Mouse (Mus musculus) layer of hippocampus, postnatal 36 days (tissue): ENCODE measurements around the gene Zp3. TPM values are rescaled to one million over a fixed set of nuclear protein-coding genes. Genes with fewer than 3 reads are reported as not detected.
A peak's percentile ranks its signal among the peaks of the same experiment; 100 is the strongest.

ENCODE experiments used
- DNase-seq, 2 experiments: peaks; one replicate each; pipeline ENCODE4 v3.0.0; 2022
- total RNA-seq, 2 experiments: library from RNA; stranded (reverse); gene quantifications; 2 replicates each; pipeline ENCODE4 v1.2.3; 2021

The Zp3 gene
- not detected for total RNA-seq

GRCm38 (mm10) chr5:135979904-135980303 is at the start of gene Zp3:
Gene Zp3 (plus strand): TSS chr5:135980099.
- no peak for DNase-seq

GRCm38 (mm10) chr5:135931526-135931925 is 48.4 kb upstream of the Zp3 start:
- DNase-seq: no peak

GRCm38 (mm10) chr5:135932359-135932758 is 47.5 kb upstream of the Zp3 start:
- DNase-seq: no peak

- no peak for DNase-seq
These were observed 46.5 kb upstream of the Zp3 start for GRCm38 (mm10) chr5:135933222-135933899.

GRCm38 (mm10) chr5:135933900-135934441 is 45.9 kb upstream of the Zp3 start:
- peak; percentile 66 to 74 for DNase-seq

- peak; percentile 97 to 98 for DNase-seq
These were observed 45.3 kb upstream of the Zp3 start, which contains the start of gene Ywhag for GRCm38 (mm10) chr5:135934481-135935175. Gene Ywhag (minus strand): TSS chr5:135934616.

GRCm38 (mm10) chr5:135935176-135935523 is 44.7 kb upstream of the Zp3 start:
- DNase-seq: no peak

- DNase-seq: no peak
These were observed 44.2 kb upstream of the Zp3 start for GRCm38 (mm10) chr5:135935641-135936190.

GRCm38 (mm10) chr5:135940587-135940986 is 39.3 kb upstream of the Zp3 start:
- DNase-seq: no peak

- no peak for DNase-seq
These were observed 37.2 kb upstream of the Zp3 start for GRCm38 (mm10) chr5:135942710-135943109.

GRCm38 (mm10) chr5:135945916-135946408 is 33.9 kb upstream of the Zp3 start:
- no peak for DNase-seq

- no peak for DNase-seq
These were observed 33.3 kb upstream of the Zp3 start for GRCm38 (mm10) chr5:135946621-135947020.

GRCm38 (mm10) chr5:135950710-135951412 is 29.0 kb upstream of the Zp3 start:
- DNase-seq: no peak

GRCm38 (mm10) chr5:135951660-135952059 is 28.2 kb upstream of the Zp3 start:
- DNase-seq: no peak

GRCm38 (mm10) chr5:135952830-135953229 is 27.1 kb upstream of the Zp3 start:
- no peak for DNase-seq

- DNase-seq: no peak
These were observed 23.3 kb upstream of the Zp3 start for GRCm38 (mm10) chr5:135956300-135957206.

GRCm38 (mm10) chr5:135957207-135957974 is 22.5 kb upstream of the Zp3 start:
- DNase-seq: peak; percentile 87 to 93

GRCm38 (mm10) chr5:135958367-135958766 is 21.5 kb upstream of the Zp3 start:
- DNase-seq: no peak

- no peak for DNase-seq
These were observed 20.0 kb upstream of the Zp3 start for GRCm38 (mm10) chr5:135959911-135960310.

- DNase-seq: no peak
These were observed 18.8 kb upstream of the Zp3 start for GRCm38 (mm10) chr5:135960909-135961635.
